In genomic region chr2:120117346-120117745, GRCm38 (mm10) we compare ENCODE assay signal across 18 mouse cellular contexts. TPM values are rescaled to one million over a fixed set of nuclear protein-coding genes. Genes with fewer than 3 reads are reported as not detected.
DNase-seq lines count a peak whose midpoint lies in the region; ATAC-seq and TF ChIP-seq lines count a peak whose summit lies in the region.
"Had no signal": no experiment of that assay in that cellular context is flagged by ENCODE, and none has a peak within 500 bp of the region (broad histone marks: within the 10 kb centered on the region; RNA-seq: fewer than 3 reads in every experiment).

No protein-coding gene starts in this region.

- H3K4me2 ChIP-seq in heart, embryonic 12.5 days: no peak overlapping the region
- H3K4me2 ChIP-seq: forebrain, embryonic 13.5 days; hindbrain, embryonic 13.5 days had no signal

- H3K27me3 ChIP-seq in heart, embryonic 10.5 days (ENCODE audit: insufficient read depth, poor library complexity, severe bottlenecking): no peaks in the 10 kb centered on the region
- H3K27me3 ChIP-seq in heart, embryonic 12.5 days (replicated peaks): no peaks in the 10 kb centered on the region
- H3K27me3 ChIP-seq in kidney, adult 2 months (replicated peaks; ENCODE audit: control insufficient read depth, insufficient read depth, low read length): no peaks in the 10 kb centered on the region
- H3K27me3 ChIP-seq in MEL (ENCODE audit: control insufficient read depth in 1 of 2, insufficient read depth in 2 of 2, low read length in 2 of 2): no peaks in the 10 kb centered on the region
- H3K27me3 ChIP-seq: CH12.LX; forebrain, embryonic 13.5 days; hindbrain, embryonic 13.5 days had no signal

- TF ChIP-seq RAD21 in MEL (IDR thresholded peaks at IDR 0.05; ENCODE audit: low read depth, low read length): no peak

- H3K4me1 ChIP-seq in heart, embryonic 10.5 days: peaks cover 45% of the 10 kb centered on the region
- H3K4me1 ChIP-seq in heart, embryonic 12.5 days (replicated peaks): peaks cover 45% of the 10 kb centered on the region
- no peaks in the 10 kb centered on the region for H3K4me1 ChIP-seq in kidney, adult 2 months (ENCODE audit: control insufficient read depth, insufficient read depth, low read length)
- H3K4me1 ChIP-seq in MEL (ENCODE audit: control insufficient read depth in 1 of 2, insufficient read depth in 2 of 2, low read length in 2 of 2): peaks cover 0 to 14% of the 10 kb centered on the region in 2 experiments; a peak in 2 of 4 replicates
- H3K4me1 ChIP-seq: hindbrain, embryonic 13.5 days had no signal

- H3K36me3 ChIP-seq in heart, embryonic 10.5 days: no peaks in the 10 kb centered on the region; the same call in 1 of the 2 replicates
- 0 out of 2 replicates have a peak, but pooled peaks cover 6% of the 10 kb centered on the region for H3K36me3 ChIP-seq in heart, embryonic 12.5 days
- no peaks in the 10 kb centered on the region for H3K36me3 ChIP-seq in kidney, adult 2 months (ENCODE audit: control insufficient read depth, insufficient read depth, low read length)
- H3K36me3 ChIP-seq in MEL (ENCODE audit: control insufficient read depth in 1 of 2, insufficient read depth in 2 of 2, low read length in 2 of 2): peaks cover 0 to 5% of the 10 kb centered on the region in 2 experiments; a peak in 2 of 4 replicates
- H3K36me3 ChIP-seq: embryonic facial prominence, embryonic 10.5 days; hindbrain, embryonic 13.5 days had no signal

- no peak overlapping the region for H3K9ac ChIP-seq in heart, embryonic 12.5 days
- H3K9ac ChIP-seq in MEL (ENCODE audit: control insufficient read depth, low read depth, low read length, poor library complexity, severe bottlenecking): no peak overlapping the region
- H3K9ac ChIP-seq: forebrain, embryonic 13.5 days; forebrain, postnatal 0 days; hindbrain, embryonic 13.5 days had no signal

- peak overlapping the region; percentile 42; the same call in 1 of the 2 replicates for H3K27ac ChIP-seq in heart, embryonic 10.5 days
- no peak overlapping the region; the same call in 1 of the 2 replicates for H3K27ac ChIP-seq in heart, embryonic 12.5 days (ENCODE audit: poor library complexity, severe bottlenecking)
- H3K27ac ChIP-seq in kidney, adult 2 months (ENCODE audit: insufficient read depth, low read depth, low read length): peak overlapping the region; percentile 32
- no peak overlapping the region for H3K27ac ChIP-seq in MEL (ENCODE audit: control insufficient read depth, low read depth, low read length)
- H3K27ac ChIP-seq: embryonic facial prominence, embryonic 10.5 days; forebrain, embryonic 13.5 days; hindbrain, embryonic 13.5 days; hindbrain, postnatal 0 days had no signal

- peak; percentile 64 to 78 for TF ChIP-seq EP300 in MEL (IDR thresholded peaks at IDR 0.05; ENCODE audit: low read depth in 1 of 2, low read length in 2 of 2)

- no peak for DNase-seq in heart, embryonic 10.5 days (ENCODE audit: low spot score)
- no peak for DNase-seq in kidney, adult 2 months
- no peak for DNase-seq in kidney, adult 9 months
- DNase-seq in MEL (ENCODE audit: low read depth, low spot score): peak; percentile 13
- DNase-seq in left cerebral cortex, adult 9 months (ENCODE audit: low spot score in 2 of 2): no peak
- DNase-seq: adrenal gland, adult 2 months; adrenal gland, postnatal 36 days; cerebellum, adult 2 months; cerebellum, postnatal 10 days; forebrain, postnatal 0 days; gastrocnemius, postnatal 14 days had no signal

- no peaks in the 10 kb centered on the region for H3K79me2 ChIP-seq in MEL (ENCODE audit: control insufficient read depth, insufficient read depth, low read length, poor library complexity)

- no peak for TF ChIP-seq CTCF in kidney, adult 2 months (conservative IDR thresholded peaks at IDR 0.05; ENCODE audit: insufficient read depth, insufficient read length, low read depth, low read length)
- no peak for TF ChIP-seq CTCF in MEL (IDR thresholded peaks at IDR 0.05 in 2 of 3, conservative IDR thresholded peaks at IDR 0.05 in 1 of 3; ENCODE audit: control insufficient read depth in 1 of 3, insufficient read depth in 1 of 3, low read depth in 2 of 3, low read length in 3 of 3, poor library complexity in 1 of 3, severe bottlenecking in 1 of 3)

- no peak overlapping the region for H3K4me3 ChIP-seq in heart, embryonic 10.5 days
- H3K4me3 ChIP-seq in heart, embryonic 12.5 days: no peak overlapping the region
- H3K4me3 ChIP-seq in kidney, adult 2 months (ENCODE audit: insufficient read depth, low read depth, low read length): no peak overlapping the region
- no peak overlapping the region for H3K4me3 ChIP-seq in MEL (ENCODE audit: control insufficient read depth in 1 of 2, insufficient read depth in 1 of 2, low read depth in 2 of 2, low read length in 2 of 2)
- H3K4me3 ChIP-seq: embryonic facial prominence, embryonic 10.5 days; forebrain, embryonic 13.5 days; hindbrain, embryonic 13.5 days had no signal

- WGBS in heart, embryonic 10.5 days: 63% methylated on average over 6 of the region's 6 CpGs
- WGBS in heart, embryonic 12.5 days: 56% methylated on average over 6 of the region's 6 CpGs
- 76% methylated on average over 6 of the region's 6 CpGs for WGBS in kidney, adult 2 months

- no peak for ATAC-seq in heart, embryonic 12.5 days (ENCODE audit: insufficient number of reproducible peaks, low FRiP score)
- ATAC-seq in megakaryocyte progenitor cell, adult 5-6 weeks (replicated peaks; ENCODE audit: poor library complexity): peak; percentile 69
- ATAC-seq: forebrain, embryonic 13.5 days; forebrain, postnatal 0 days; hindbrain, postnatal 0 days had no signal

- no peaks in the 10 kb centered on the region for H3K9me3 ChIP-seq in heart, embryonic 10.5 days
- no peaks in the 10 kb centered on the region for H3K9me3 ChIP-seq in heart, embryonic 12.5 days (replicated peaks)
- H3K9me3 ChIP-seq in MEL (replicated peaks; ENCODE audit: insufficient read depth, low read length): no peaks in the 10 kb centered on the region
- H3K9me3 ChIP-seq: embryonic facial prominence, embryonic 10.5 days; forebrain, embryonic 13.5 days; hindbrain, embryonic 13.5 days had no signal

- no peak for TF ChIP-seq POLR2A in kidney, adult 2 months (IDR thresholded peaks at IDR 0.05; ENCODE audit: low read depth, low read length)
- no peak for TF ChIP-seq POLR2A in MEL (IDR thresholded peaks at IDR 0.05; ENCODE audit: control insufficient read depth in 1 of 2, insufficient read depth in 1 of 2, low read depth in 1 of 2, low read length in 2 of 2, poor library complexity in 1 of 2)

TF ChIP-seq in MEL, 35 proteins besides CTCF, POLR2A, EP300 and RAD21:
- no peak for TF ChIP-seq JUND (IDR thresholded peaks at IDR 0.05; ENCODE audit: low read depth, low read length)
- TF ChIP-seq MAX (IDR thresholded peaks at IDR 0.05; ENCODE audit: low read length): no peak
- TF ChIP-seq MAZ (IDR thresholded peaks at IDR 0.05; ENCODE audit: low read depth, low read length): no peak; the same call in 1 of the 2 replicates
- TF ChIP-seq MXI1 (IDR thresholded peaks at IDR 0.05; ENCODE audit: low read depth, low read length): peak; percentile 38; the same call in 1 of the 2 replicates
- peak; percentile 77 for TF ChIP-seq TCF12 (IDR thresholded peaks at IDR 0.05; ENCODE audit: low read depth, low read length)
- no peak for TF ChIP-seq SMC3 (IDR thresholded peaks at IDR 0.05; ENCODE audit: low read depth, low read length)
- TF ChIP-seq BHLHE40 (IDR thresholded peaks at IDR 0.05; ENCODE audit: borderline replicate concordance, low read depth, low read length): peak; percentile 37; the same call in 1 of the 2 replicates
- TF ChIP-seq MYB (IDR thresholded peaks at IDR 0.05; ENCODE audit: low read depth, low read length): no peak
- TF ChIP-seq GATA1 (IDR thresholded peaks at IDR 0.05; ENCODE audit: low read depth, low read length): peak; percentile 68
- no peak for TF ChIP-seq MEF2A (IDR thresholded peaks at IDR 0.05; ENCODE audit: extremely low read depth, insufficient replicate concordance, low read depth, low read length, poor library complexity, severe bottlenecking)
- TF ChIP-seq MYC (IDR thresholded peaks at IDR 0.05; ENCODE audit: low read depth, low read length): no peak
- TF ChIP-seq ZC3H11A (IDR thresholded peaks at IDR 0.05; ENCODE audit: low read depth, low read length): no peak
- TF ChIP-seq KAT2A (conservative IDR thresholded peaks at IDR 0.05; ENCODE audit: low read depth, low read length): no peak
- TF ChIP-seq CHD1 (IDR thresholded peaks at IDR 0.05; ENCODE audit: low read depth, low read length): no peak
- TF ChIP-seq RCOR1 (IDR thresholded peaks at IDR 0.05; ENCODE audit: low read depth, low read length): peak; percentile 53
- TF ChIP-seq NELFE (IDR thresholded peaks at IDR 0.05; ENCODE audit: low read depth, low read length): no peak
- TF ChIP-seq HCFC1 (IDR thresholded peaks at IDR 0.05; ENCODE audit: low read depth, low read length): no peak
- peak; percentile 45; the same call in 1 of the 2 replicates for TF ChIP-seq SIN3A (IDR thresholded peaks at IDR 0.05; ENCODE audit: low read length)
- peak; percentile 67 for TF ChIP-seq ETS1 (IDR thresholded peaks at IDR 0.05; ENCODE audit: low read depth, low read length)
- TF ChIP-seq E2F4 (IDR thresholded peaks at IDR 0.05; ENCODE audit: borderline replicate concordance, low read depth, low read length): no peak
- no peak for TF ChIP-seq ELF1 (IDR thresholded peaks at IDR 0.05; ENCODE audit: low read depth, low read length)

RNA-seq across cellular contexts. Expression of gene Ehd4, which starts 37.1 kb away (rescaled TPM):
- 115 and 173 TPM in 2 replicates for polyA plus RNA-seq in heart, embryonic 10.5 days (2016; fragmentation: Nextera tagmentation; extraction: Ambion mirVana)
- polyA plus RNA-seq in heart, embryonic 12.5 days (2016; fragmentation: Nextera tagmentation; extraction: Ambion mirVana): 159 and 186 TPM in 2 replicates
- 36.5 and 38.2 TPM in 2 replicates for polyA plus RNA-seq in kidney, adult 2 months (2012; rRNA removed)
- total RNA-seq in MEL (2012; rRNA removed): 14.1 and 15.8 TPM in 2 replicates
- polyA plus RNA-seq in MEL (2012; ENCODE audit: insufficient read depth in 1 of 2, insufficient read length in 2 of 2, low read depth in 1 of 2, low replicate concordance in 2 of 2, missing spikeins in 1 of 2): 10 to 100 TPM in 1 of 2 experiments, not detected in 1; 35.5 TPM
- total RNA-seq in megakaryocyte progenitor cell, adult 5-6 weeks (2015): 22.8 and 24.8 TPM in 2 replicates
- total RNA-seq in megakaryocyte progenitor cell, adult 5-6 weeks (2017): 28.6 and 30.1 TPM in 2 replicates

Comparison
In these comparisons a context has a peak if more than half of its experiments do, and no peak if none do; other contexts are left out.
1. H3K27ac ChIP-seq: peak in heart, embryonic 10.5 days (single experiment) and kidney, adult 2 months (single experiment); none in heart, embryonic 12.5 days (single experiment) and MEL (single experiment).